Comparison of ENCODE assay signal across 8 mouse cellular contexts in the genomic region with DNA sequence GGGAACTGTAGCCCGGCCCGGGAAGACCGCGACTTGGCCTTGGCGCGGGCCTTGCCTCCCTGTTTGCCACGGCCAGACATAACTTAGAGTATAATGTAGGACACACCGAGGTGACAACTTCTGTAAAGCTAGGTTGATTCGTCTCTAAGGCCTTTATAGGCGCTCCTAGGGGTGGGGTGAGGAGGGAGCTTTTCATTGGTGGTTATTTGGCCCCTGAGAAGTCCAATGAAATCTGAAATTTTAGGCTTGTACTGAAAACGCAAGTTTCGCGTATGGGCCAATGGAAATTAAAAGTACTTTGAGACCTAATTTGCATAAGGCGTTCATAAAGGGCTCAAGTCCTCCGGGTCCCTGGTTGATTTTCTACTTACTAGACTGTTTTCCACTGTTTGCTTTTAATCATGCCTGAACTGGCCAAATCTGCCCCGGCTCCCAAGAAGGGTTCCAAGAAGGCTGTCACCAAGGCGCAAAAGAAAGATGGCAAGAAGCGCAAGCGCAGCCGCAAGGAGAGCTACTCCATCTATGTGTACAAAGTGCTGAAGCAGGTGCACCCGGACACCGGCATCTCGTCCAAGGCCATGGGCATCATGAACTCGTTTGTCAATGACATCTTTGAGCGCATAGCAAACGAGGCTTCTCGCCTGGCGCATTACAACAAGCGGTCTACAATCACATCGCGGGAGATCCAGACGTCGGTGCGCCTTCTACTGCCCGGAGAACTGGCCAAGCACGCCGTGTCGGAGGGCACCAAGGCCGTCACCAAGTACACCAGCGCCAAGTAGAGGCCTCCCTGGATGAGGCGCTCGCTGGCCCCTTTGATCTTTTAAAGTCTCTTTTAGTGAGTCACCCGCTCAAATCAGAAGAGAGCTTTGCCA. TPM values are rescaled to one million over a fixed set of nuclear protein-coding genes. Genes with fewer than 3 reads are reported as not detected.
DNase-seq lines count a peak whose midpoint lies in the region; ATAC-seq and TF ChIP-seq lines count a peak whose summit lies in the region.

A gene (minus strand): TSS at position 116 of the 875 bp plus-strand sequence.
A gene (plus strand): TSS at position 355 of the 875 bp plus-strand sequence.

- peak; percentile 71 for ATAC-seq in G1E (ENCODE audit: extremely low read depth, insufficient number of reproducible peaks, low FRiP score, poor library complexity, severe bottlenecking)
- peak; percentile 90 for ATAC-seq in forebrain, embryonic 15.5 days (replicated peaks)
- peak; percentile 88 for ATAC-seq in liver, postnatal 0 days
- peak; percentile 71 for ATAC-seq in neural tube, embryonic 13.5 days (ENCODE audit: low read depth)

- H3K9ac ChIP-seq in forebrain, embryonic 15.5 days (replicated peaks), result peak within 1 kb of the TSS; percentile 67
- peak within 1 kb of the TSS; percentile 93 for H3K9ac ChIP-seq in liver, postnatal 0 days (replicated peaks)
- H3K9ac ChIP-seq in neural tube, embryonic 13.5 days, result peak within 1 kb of the TSS; percentile 85

- no peaks in the 10 kb centered on the region for H3K27me3 ChIP-seq in G1E (ENCODE audit: insufficient read depth, low read length)
- H3K27me3 ChIP-seq in forebrain, embryonic 15.5 days, result no peaks in the 10 kb centered on the region
- no peaks in the 10 kb centered on the region for H3K27me3 ChIP-seq in liver, postnatal 0 days (ENCODE audit: insufficient read depth, low read length)
- no peaks in the 10 kb centered on the region for H3K27me3 ChIP-seq in neural tube, embryonic 13.5 days
- H3K27me3 ChIP-seq in testis, adult 2 months (ENCODE audit: control insufficient read depth, insufficient read depth, low read length), result no peaks in the 10 kb centered on the region

- peak; percentile 88 for TF ChIP-seq EP300 in liver, postnatal 0 days (IDR thresholded peaks at IDR 0.05; ENCODE audit: low read depth)

- no peak for TF ChIP-seq CTCF in G1E (IDR thresholded peaks at IDR 0.05; ENCODE audit: low read depth, low read length)
- TF ChIP-seq CTCF in liver, postnatal 0 days (IDR thresholded peaks at IDR 0.05; ENCODE audit: low read depth), result 0 out of 2 replicates have a peak, but pooled peaks have one; percentile 1
- no peak for TF ChIP-seq CTCF in testis, adult 2 months (IDR thresholded peaks at IDR 0.05; ENCODE audit: control insufficient read depth, insufficient read depth, insufficient replicate concordance, low read depth, low read length)

- H3K36me3 ChIP-seq in G1E (replicated peaks), result peaks cover 3% of the 10 kb centered on the region
- H3K36me3 ChIP-seq in forebrain, embryonic 15.5 days, result no peaks in the 10 kb centered on the region
- H3K36me3 ChIP-seq in liver, postnatal 0 days (replicated peaks; ENCODE audit: insufficient read depth, low read length), result no peaks in the 10 kb centered on the region
- H3K36me3 ChIP-seq in neural tube, embryonic 13.5 days, result no peaks in the 10 kb centered on the region
- H3K36me3 ChIP-seq in testis, adult 2 months (ENCODE audit: control insufficient read depth, insufficient read depth, low read length), result no peaks in the 10 kb centered on the region

- intact Hi-C loops in heart, postnatal 25 days (cut with DNase I), result loop anchor here (2.0 kb wide), 1 partner anchor 48 kb away; a partner anchor contains a TSS

- under 1% methylated on average over 43 of the region's 43 CpGs for WGBS in forebrain, embryonic 15.5 days
- WGBS in liver, postnatal 0 days (ENCODE audit: insufficient replicate concordance), result 1% methylated on average over 43 of the region's 43 CpGs
- under 1% methylated on average over 43 of the region's 43 CpGs for WGBS in neural tube, embryonic 13.5 days

- peak; percentile 89 for DNase-seq in G1E (ENCODE audit: low spot score)
- DNase-seq in cerebellum, adult 18-20 months, result peak; percentile 86 to 88
- peak; percentile 83 for DNase-seq in heart, postnatal 25 days (ENCODE audit: low spot score)
- DNase-seq in layer of hippocampus, adult 11-12 months (ENCODE audit: low spot score), result peak; percentile 91
- DNase-seq in liver, postnatal 0 days, result peak; percentile 88

- peaks cover 16% of the 10 kb centered on the region for H3K9me3 ChIP-seq in G1E (replicated peaks)
- no peaks in the 10 kb centered on the region for H3K9me3 ChIP-seq in forebrain, embryonic 15.5 days
- H3K9me3 ChIP-seq in liver, postnatal 0 days (ENCODE audit: low read length), result no peaks in the 10 kb centered on the region
- no peaks in the 10 kb centered on the region for H3K9me3 ChIP-seq in neural tube, embryonic 13.5 days

- peak within 1 kb of the TSS; percentile 98 for H3K27ac ChIP-seq in forebrain, embryonic 15.5 days (replicated peaks)
- H3K27ac ChIP-seq in liver, postnatal 0 days (ENCODE audit: low read depth), result peak within 1 kb of the TSS; percentile 99
- peak within 1 kb of the TSS; percentile 98 for H3K27ac ChIP-seq in neural tube, embryonic 13.5 days (replicated peaks)
- peak within 1 kb of the TSS; percentile 83 for H3K27ac ChIP-seq in testis, adult 2 months (ENCODE audit: control insufficient read depth, insufficient read depth, low read depth, low read length)

- 0 out of 2 replicates have a peak, but pooled peaks have one; percentile 54 for TF ChIP-seq POLR2A in testis, adult 2 months (IDR thresholded peaks at IDR 0.05; ENCODE audit: control insufficient read depth, low read depth, low read length)

- peak within 1 kb of the TSS; percentile 89 for H3K4me2 ChIP-seq in forebrain, embryonic 15.5 days (replicated peaks)
- H3K4me2 ChIP-seq in liver, postnatal 0 days (ENCODE audit: low read depth, low read length), result peak within 1 kb of the TSS; percentile 70
- peak within 1 kb of the TSS; percentile 91 for H3K4me2 ChIP-seq in neural tube, embryonic 13.5 days

- peaks cover 24% of the 10 kb centered on the region for H3K4me1 ChIP-seq in G1E (ENCODE audit: insufficient read depth, low read depth, low read length)
- peaks cover 50% of the 10 kb centered on the region for H3K4me1 ChIP-seq in forebrain, embryonic 15.5 days
- H3K4me1 ChIP-seq in liver, postnatal 0 days (ENCODE audit: insufficient read depth), result peaks cover 45% of the 10 kb centered on the region
- H3K4me1 ChIP-seq in neural tube, embryonic 13.5 days (replicated peaks), result peaks cover 45% of the 10 kb centered on the region
- H3K4me1 ChIP-seq in testis, adult 2 months (ENCODE audit: control insufficient read depth, insufficient read depth, low read length), result peaks cover 2% of the 10 kb centered on the region

- H3K4me3 ChIP-seq in G1E (ENCODE audit: low read depth, low read length), result peak within 1 kb of the TSS; percentile 76
- peak within 1 kb of the TSS; percentile 48 for H3K4me3 ChIP-seq in forebrain, embryonic 15.5 days
- H3K4me3 ChIP-seq in liver, postnatal 0 days (ENCODE audit: low read depth, low read length), result peak within 1 kb of the TSS; percentile 67
- peak within 1 kb of the TSS; percentile 66 for H3K4me3 ChIP-seq in neural tube, embryonic 13.5 days
- H3K4me3 ChIP-seq in testis, adult 2 months (ENCODE audit: control insufficient read depth, low read depth, low read length), result peak within 1 kb of the TSS; percentile 86

RNA-seq across cellular contexts. Expression of the first gene that starts in this region (rescaled TPM):
- 34.2 and 45.7 TPM in 2 replicates for total RNA-seq in G1E (2014; fragmentation: Nextera tagmentation)
- 928 and 1,027 TPM in 2 replicates for total RNA-seq in G1E (2017)
- polyA plus RNA-seq in G1E (2012), result 2.6 and 10.9 TPM in 2 replicates
- polyA plus RNA-seq in forebrain, embryonic 15.5 days (2015; fragmentation: Nextera tagmentation; extraction: Ambion mirVana), result 4.7 and 6.8 TPM in 2 replicates
- total RNA-seq in heart, postnatal 25 days (2021), result 10 to 100 TPM; 30.5 to 34.4 TPM
- polyA plus RNA-seq in liver, postnatal 0 days (2015; fragmentation: Nextera tagmentation; extraction: Ambion mirVana), result 9.4 and 13.8 TPM in 2 replicates
- polyA plus RNA-seq in neural tube, embryonic 13.5 days (2015; fragmentation: Nextera tagmentation; extraction: Ambion mirVana), result 1.1 and 2.1 TPM in 2 replicates
- 7.3 and 9.4 TPM in 2 replicates for polyA plus RNA-seq in testis, adult 2 months (2012; rRNA removed)

RNA-seq across cellular contexts. Expression of the second gene that starts in this region (rescaled TPM):
- total RNA-seq in G1E (2014; fragmentation: Nextera tagmentation) (2.7 and 4.9 TPM in 2 replicates), G1E (2017) (2.5 TPM in 2 replicates)
- polyA plus RNA-seq in G1E (2012), result 0.24 and 0.33 TPM in 2 replicates
- 9.1 and 9.7 TPM in 2 replicates for polyA plus RNA-seq in forebrain, embryonic 15.5 days (2015; fragmentation: Nextera tagmentation; extraction: Ambion mirVana)
- 10 to 100 TPM; 10.1 to 11.6 TPM for total RNA-seq in heart, postnatal 25 days (2021)
- 4.1 and 4.9 TPM in 2 replicates for polyA plus RNA-seq in liver, postnatal 0 days (2015; fragmentation: Nextera tagmentation; extraction: Ambion mirVana)
- polyA plus RNA-seq in neural tube, embryonic 13.5 days (2015; fragmentation: Nextera tagmentation; extraction: Ambion mirVana), result 4.0 and 4.3 TPM in 2 replicates
- polyA plus RNA-seq in testis, adult 2 months (2012; rRNA removed), result 11.3 and 13.0 TPM in 2 replicates

Comparison
In these comparisons a context has a peak if more than half of its experiments do, and no peak if none do; other contexts are left out.
1. Peak in every context shown above with its lines: DNase-seq, ATAC-seq, H3K4me3 ChIP-seq and H3K27ac ChIP-seq.